Mouse (Mus musculus): ENCODE results near the gene Klhl40.

The Klhl40 gene

GRCm38 (mm10) chr9:121826356-121826755 is 48.9 kb downstream of the Klhl40 start:
- DNase-seq (ENCODE audit: low spot score in 2 of 2) = no peak

- DNase-seq (ENCODE audit: low spot score in 2 of 2) = no peak
Measured at GRCm38 (mm10) chr9:121828314-121828713, 50.9 kb downstream of the Klhl40 start.

- DNase-seq (ENCODE audit: low spot score in 2 of 2) = no peak
Measured at GRCm38 (mm10) chr9:121829270-121829992, 52.0 kb downstream of the Klhl40 start.

- DNase-seq (ENCODE audit: low spot score in 2 of 2) = peak; percentile 13 to 18
Measured at GRCm38 (mm10) chr9:121830243-121830955, 53.0 kb downstream of the Klhl40 start.

GRCm38 (mm10) chr9:121830956-121831293 is 53.5 kb downstream of the Klhl40 start:
- peak; percentile 58 to 61 for DNase-seq (ENCODE audit: low spot score in 2 of 2)
